Mouse (Mus musculus) adrenal gland, postnatal 0 days (tissue): Measurements from ENCODE around the gene Tmem28. TPM values are rescaled to one million over a fixed set of nuclear protein-coding genes. Genes with fewer than 3 reads are reported as not detected.

Source experiments
- polyA plus RNA-seq: library from polyadenylated mRNA; unstranded; fragments of >200 nt; fragmentation: Nextera tagmentation; extraction: Ambion mirVana; gene quantifications from 2 replicates; pipeline ENCODE4 v1.2.1, GENCODE M21; 2015

Tmem28 gene
- 0.25 and 0.41 TPM in 2 replicates for polyA plus RNA-seq

DNA sequence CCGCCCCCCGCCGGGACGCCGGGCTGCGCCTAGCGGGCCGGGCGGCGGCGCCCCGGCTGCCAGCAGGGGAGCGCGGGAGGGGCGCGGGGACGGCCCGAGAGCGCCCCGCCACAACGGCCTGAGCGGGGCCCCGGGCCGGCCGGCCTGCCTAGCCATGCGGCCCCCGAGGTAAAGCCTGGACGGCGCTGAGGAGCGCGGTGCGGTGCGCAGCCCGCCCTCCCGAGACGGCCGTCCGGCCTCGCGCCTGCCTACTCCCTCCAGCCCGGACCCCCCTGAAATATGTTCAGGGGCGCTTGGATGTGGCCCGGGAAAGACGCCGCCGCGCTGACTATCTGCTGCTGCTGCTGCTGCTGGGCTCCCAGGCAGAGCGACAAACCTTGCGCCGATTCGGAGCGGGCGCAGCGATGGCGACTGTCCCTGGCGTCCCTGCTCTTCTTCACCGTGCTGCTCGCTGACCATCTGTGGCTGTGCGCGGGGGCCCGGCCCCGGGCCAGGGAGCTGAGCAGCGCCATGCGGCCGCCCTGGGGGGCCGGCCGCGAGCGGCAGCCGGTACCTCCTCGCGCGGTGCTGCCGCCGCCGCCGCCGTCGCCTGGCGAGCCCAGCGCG lies at the start of gene Tmem28:
Gene Tmem28, plus strand, starts transcription at position 232 of the 606 bp plus-strand sequence.

Other genes starting within 250 kb of the Tmem28 start
- 2.0 and 2.9 TPM in 2 replicates for gene Eda, start 154.6 kb downstream of the Tmem28 start, polyA plus RNA-seq